Mouse (Mus musculus) left cerebral cortex, postnatal 14 days (tissue): ENCODE results near the gene Ccr8. TPM values are rescaled to one million over a fixed set of nuclear protein-coding genes. Genes with fewer than 3 reads are reported as not detected.

Experiments
- DNase-seq, 2 experiments: peaks; one replicate each; pipeline ENCODE4 v3.0.0; 2021 to 2022; ENCODE audit warnings: low spot score in 2 of 2, mixed read lengths in 1 of 2
- intact Hi-C: fragments of 180-260 bp; cut with DNase I; formaldehyde crosslinking; loops from one replicate; pipeline ENCODE4 v1.15.1; 2025
- long read RNA-seq, 2 experiments: library from polyadenylated mRNA; stranded (forward); transcript quantifications; one replicate each; pipeline ENCODE4 v2.0.0; 2021
- total RNA-seq, 2 experiments: library from RNA; stranded (reverse); gene quantifications; 2 replicates each; pipeline ENCODE4 v1.2.3; 2021

Ccr8 gene
- not detected for total RNA-seq
- long read RNA-seq, experiment 1 = 0 reads
- long read RNA-seq, experiment 2 = 0 reads

DNA sequence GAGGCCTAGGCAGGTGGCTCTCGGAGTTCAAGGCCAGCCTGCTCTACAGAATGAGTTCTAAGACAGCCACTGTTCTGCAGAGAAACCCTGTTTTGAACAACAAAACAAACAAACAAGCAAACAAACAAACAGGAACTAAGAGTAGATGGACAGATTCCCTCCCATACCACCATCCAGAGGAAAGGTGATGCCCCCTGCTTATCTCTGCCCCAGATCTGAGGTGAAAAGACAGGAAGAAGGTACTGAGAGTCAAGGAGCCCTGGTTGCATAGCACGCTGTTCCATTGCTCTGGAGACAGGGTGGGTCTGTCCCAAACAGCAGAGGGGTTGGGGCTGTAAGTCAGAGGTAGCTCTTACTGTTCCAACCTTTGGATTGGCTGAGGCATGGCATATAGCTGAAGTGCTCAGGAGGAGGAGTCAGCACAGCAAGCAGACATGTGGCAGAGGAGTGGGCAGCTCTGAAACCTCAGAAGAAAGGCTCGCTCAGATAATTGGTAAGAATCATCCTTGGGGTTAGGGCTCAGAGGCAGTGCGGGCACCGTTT is at the start of gene Ccr8:
Gene Ccr8 (plus strand): TSS at position 419 of the 543 bp plus-strand sequence.
- intact Hi-C loops = no loop called here
- DNase-seq = no peak

DNA sequence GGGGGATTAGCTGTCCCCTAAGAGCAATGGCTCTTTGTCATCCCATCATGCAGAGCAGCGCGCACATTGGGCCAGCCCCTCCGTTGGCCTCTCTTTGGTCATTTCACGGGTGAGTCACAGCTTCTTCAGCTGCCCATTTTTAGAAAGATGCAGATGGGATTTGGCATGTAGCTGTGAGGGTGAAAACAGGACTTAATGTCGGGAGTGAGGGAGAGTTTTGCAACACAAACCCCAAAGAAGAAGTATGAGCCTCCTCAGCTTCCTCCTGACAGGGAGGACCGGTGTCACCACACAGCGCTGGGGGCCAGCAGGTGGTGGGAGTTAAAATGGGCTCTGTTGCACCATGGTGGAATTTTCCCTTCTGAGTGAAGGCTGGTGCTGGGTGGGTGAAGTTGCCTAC is 48.8 kb upstream of the Ccr8 start:
- intact Hi-C loops = no loop called here
- DNase-seq = no peak

DNA sequence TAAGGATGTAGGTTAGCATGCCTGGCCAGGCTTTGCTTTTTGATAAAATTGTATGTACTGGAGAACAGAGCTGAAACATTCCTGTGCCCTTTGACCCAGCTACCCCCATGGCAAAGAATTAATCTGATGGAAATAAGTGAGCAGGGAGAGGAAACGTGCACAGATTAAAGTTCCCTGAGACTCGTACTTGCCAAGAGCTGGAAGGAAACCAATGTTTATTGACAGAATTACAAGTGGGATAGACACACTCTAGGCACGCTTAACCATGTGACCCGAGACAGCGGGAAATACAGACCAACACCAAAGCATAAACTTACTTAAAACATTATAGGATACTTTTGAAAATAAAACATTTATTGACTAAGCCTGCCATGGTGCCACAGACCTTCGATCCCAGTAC is 43.4 kb upstream of the Ccr8 start:
- DNase-seq = no peak
- intact Hi-C loops = no loop called here

DNA sequence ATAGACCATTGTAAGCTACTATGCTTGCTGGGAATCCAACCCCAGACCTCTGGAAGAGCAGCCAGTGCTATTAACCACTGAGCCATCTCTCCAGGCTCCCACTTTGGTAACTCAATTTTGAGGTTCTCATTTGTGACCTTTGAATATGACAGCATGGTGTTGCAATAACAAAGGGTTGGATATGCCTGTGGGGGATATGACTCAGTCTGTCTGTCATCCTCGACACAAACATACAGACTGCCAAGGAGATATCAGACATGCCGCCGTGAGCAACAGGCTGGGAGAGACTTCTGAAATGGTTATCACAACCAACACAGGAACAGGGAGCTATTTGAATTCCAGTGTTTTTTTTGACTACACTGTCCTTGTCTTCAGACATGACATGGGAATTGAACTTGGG is 42.5 kb upstream of the Ccr8 start:
- intact Hi-C loops = loop anchor here (1.0 kb wide), 1 partner anchor 15 kb away; no protein-coding TSS in a partner anchor
- no peak for DNase-seq

DNA sequence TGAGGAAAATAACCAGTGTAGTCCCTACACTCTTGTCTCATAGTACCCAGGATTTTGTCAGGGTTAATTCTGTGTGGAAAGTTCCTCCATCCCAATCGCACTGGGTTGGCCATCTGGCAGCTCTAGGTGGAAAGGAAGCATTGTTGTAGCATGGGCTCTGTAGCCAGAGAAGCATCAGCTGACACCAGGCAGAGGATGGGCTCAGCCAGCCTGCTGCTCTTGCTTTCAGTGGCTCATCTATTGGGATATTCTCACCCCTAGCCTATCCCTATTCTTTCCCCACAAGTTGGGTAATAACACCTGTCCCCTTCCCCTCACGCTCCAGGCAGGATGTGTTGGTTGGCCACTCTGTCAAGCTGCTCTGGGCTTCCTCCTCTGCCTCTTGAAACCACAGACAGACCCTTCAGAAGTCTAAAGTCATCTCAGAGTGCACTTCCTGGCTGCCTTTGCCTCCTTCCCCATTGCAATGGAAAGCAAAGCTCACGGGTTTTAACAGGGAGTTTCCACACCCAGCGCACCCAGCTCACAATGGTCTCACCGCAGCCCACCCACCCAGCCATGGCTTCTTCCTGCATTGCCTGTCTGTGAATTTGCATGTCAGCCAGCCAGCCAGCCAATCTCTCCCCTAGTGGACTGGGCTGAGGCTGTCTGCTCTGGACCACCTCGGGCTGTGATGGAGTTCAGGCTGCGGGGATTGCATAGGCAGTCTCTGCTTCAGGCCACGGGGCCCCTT is 37.2 kb upstream of the Ccr8 start:
- DNase-seq = peak; percentile 33 to 35
- intact Hi-C loops = no loop called here

DNA sequence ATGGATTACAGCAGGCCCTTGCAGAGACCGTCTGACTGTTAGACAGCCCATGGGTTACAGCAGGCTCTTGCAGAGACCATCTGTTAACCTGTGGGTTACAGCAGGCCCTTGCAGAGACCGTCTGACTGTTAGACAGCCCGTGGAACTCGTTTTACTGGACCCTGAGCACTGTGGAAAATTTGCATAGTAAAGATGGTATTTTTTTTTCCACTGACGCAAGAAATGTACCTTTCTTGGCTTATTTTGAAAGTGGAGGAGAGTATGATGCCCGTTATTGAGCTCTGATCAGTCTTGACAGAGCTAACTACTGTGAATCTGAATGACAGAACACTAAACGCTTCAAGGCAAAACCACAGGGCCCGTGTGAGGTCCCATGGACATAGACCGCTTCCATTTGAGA is 35.7 kb upstream of the Ccr8 start:
- DNase-seq = no peak
- intact Hi-C loops = no loop called here

DNA sequence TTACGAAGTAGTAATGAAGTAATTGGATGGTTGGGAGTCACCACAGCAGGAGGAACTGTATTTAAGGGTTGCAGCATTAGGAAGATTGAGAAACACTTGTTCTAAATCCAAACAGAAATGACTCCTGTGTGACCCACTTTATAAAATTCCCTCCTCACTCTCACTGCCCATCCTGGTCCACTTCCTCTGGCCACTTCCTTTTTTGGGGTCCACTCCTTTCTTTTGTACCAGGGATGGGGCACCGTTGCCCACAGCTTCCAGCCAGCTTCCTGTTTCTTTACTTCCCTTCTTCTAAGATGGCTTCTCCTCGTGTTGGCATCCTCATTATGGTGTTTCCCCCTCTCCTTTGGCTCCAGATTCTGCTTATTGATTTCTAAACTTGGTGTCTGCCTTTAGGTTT is 33.2 kb upstream of the Ccr8 start:
- peak in 1 of 2 experiments; percentile 31 for DNase-seq

DNA sequence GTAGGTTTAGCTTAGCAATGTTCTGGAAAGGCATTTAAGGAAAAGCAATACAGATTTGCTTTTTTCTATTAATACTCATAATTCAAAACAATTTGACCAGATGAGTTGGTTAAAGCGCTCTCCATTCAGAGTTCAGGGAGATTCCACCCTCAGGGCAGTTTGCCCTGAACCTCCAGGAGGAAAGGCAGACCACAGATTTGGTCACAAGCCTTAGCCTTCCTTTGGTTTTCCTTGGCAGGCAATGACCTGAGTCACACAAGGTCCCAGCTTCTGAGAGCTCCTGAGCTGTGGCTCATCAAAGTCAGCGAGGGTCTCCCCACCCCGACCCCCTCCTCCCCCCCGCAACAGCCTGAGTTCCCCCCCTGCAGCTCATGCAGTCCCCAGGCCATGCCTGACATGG is 27.6 kb upstream of the Ccr8 start:
- intact Hi-C loops = loop anchor here (1.0 kb wide), 1 partner anchor 15 kb away; no protein-coding TSS in a partner anchor
- no peak for DNase-seq

More for the DNA sequence above, 33.2 kb upstream of the Ccr8 start:
- intact Hi-C loops = no loop called here

DNA sequence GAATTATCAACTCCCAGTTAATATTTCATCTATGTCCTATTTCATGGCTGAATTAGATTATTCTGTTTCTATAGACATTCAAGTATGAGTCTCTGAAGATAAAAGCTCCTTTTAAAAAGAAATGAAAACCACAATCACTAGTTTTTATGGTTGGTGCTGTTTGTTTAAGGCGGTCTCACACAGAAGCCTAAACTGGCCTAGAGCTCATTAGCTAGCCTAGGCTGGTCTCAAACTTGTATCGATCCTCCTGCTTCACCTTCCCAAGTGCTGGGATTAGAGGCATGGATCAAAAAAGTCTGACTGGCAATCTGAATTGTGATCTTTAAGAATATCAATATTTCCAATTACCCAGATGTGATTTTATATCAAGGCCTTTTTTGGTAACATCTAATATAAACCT is 24.3 kb upstream of the Ccr8 start:
- no peak for DNase-seq

DNA sequence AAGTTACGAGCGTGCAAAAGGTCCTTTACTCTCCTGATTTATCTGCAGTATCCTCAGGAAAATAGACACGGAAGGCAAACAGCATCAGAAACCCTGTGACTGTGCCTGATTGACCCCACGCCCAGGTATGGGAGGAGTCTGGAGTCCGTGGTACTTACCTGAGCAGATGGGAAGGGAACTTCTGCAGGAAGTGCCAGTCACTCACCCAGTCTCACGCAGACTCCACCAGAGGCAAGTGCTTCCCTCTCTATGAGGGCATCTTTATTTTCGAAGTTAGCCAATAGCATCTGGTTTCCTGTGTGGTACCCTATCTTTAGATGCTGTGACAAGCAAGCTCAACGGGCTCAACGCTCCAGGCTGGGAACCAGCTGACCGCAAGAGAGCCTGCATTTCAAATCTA is 23.9 kb upstream of the Ccr8 start:
- peak; percentile 27 to 34 for DNase-seq
- intact Hi-C loops = no loop called here

More for the DNA sequence above, 24.3 kb upstream of the Ccr8 start:
- intact Hi-C loops = no loop called here

DNA sequence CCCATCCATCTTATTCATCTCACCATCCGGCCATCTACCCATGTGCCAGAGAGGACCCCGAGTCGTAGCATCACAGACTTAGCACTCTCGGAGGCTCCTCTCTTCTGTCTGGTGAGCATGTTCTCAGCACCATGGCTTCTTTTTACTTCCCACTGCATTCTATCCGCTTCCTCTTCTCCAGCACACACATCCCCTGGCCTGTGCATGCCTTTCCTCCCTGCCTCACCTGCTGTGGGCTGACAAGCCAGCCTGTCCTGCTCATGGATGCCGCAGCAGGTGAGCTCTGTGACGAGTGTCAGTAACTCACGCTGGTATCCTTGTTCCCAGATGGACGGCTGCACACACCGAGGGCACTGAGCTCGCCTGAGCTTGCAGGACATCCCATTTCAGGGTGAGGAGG is 22.1 kb upstream of the Ccr8 start, which contains the start of gene Cx3cr1:
Gene Cx3cr1 (minus strand): TSS at position 101 of the 400 bp plus-strand sequence.
- no peak for DNase-seq
- intact Hi-C loops = no loop called here

DNA sequence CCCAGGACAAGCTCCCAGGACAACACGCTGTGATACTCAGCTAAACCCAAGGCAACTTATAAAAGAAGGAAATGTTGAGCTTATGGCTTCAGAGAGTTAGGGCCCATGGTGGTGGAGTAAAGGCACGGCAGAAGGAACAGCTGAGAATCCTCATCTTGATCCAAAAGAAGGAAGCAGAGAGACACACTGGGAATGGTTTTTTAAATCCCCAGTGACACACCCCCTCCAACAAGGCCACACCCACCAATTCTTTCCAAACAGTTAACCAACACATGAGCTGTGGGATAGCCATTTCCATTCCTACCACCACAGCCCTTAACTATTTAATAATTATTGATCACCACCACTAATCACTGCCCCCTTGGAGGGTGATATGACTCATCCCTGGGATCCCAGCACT is 20.7 kb upstream of the Ccr8 start:
- intact Hi-C loops = no loop called here
- DNase-seq = no peak

DNA sequence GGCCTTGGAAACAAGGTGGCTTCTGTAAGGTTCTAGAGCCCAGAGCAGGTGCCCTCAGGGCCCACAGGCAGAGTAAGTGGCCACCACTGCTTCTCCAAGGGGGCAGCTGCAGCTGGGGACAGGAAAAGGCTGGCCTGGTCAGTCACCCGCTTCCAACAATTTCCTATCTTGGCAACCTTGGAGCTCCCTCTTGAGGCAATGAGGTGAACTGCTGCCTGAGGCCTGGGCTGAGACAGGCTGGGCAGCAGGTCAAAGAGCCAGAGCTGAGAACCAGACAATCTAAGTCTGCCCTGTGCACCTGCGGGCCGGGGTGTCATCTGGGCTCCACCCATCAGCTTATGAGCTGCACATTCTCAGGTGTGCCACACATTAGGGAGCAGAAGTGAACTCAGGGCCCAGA is 18.7 kb upstream of the Ccr8 start:
- DNase-seq = peak; percentile 75 to 82
- intact Hi-C loops = loop anchor here (2.0 kb wide), 1 partner anchor 52 kb away; no protein-coding TSS in a partner anchor

DNA sequence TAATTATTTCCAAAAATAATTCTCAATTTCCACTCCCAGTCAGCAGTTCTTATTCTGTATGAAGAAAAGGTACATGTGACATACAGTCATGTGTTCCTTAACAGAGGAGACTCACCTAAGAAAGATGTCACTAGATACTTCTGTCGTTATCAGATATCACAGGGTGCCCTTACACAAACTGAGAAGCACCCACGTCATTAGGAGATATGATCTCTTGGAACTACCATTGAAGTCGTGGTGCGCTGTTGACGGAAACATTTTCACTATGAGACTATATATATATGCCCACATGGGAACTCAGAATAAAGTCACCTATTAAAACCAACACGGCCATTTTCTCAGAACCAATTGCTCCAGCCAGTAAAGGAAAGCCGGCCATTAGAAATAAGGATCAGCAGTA is 17.4 kb upstream of the Ccr8 start:
- no peak for DNase-seq
- intact Hi-C loops = no loop called here

DNA sequence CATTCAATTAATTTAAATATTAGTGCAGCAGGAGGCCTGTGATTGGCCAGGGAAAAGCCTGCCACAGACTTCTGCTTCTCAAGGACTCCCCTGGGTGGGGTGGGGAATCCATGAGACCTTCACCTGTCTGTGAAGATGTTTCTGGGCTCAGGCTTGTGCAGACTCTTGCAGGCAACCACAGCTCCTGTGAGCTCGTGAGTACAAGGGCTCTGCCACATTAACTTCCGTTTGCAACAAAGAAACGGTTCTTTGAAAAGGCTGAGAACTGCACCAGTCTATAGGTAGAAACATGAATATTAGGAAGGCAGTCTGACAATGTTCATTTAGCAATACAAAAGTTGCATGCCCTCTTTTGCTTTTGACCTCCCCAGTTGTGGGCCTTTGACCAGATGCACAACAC is 13.7 kb upstream of the Ccr8 start:
- no peak for DNase-seq
- intact Hi-C loops = no loop called here

DNA sequence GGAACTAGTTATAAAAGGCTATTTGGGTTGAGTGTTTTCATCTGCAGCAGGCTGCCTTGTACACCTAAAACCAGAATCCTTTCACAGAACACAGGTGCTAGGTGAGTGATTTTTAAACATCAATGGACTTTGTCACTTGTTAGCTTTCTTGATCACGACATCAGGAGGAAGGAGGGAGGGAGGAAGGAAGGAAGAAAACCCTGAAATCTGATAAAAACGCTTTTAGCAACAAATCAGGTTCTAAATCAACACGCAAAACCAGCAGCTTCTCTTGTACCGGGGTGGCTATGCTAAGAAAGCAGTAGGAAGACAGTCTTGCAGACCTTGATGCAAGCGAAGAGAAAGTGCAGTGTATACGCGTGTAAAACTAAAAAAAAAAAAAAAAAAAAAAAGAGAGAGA is 12.0 kb upstream of the Ccr8 start:
- intact Hi-C loops = no loop called here
- no peak for DNase-seq

DNA sequence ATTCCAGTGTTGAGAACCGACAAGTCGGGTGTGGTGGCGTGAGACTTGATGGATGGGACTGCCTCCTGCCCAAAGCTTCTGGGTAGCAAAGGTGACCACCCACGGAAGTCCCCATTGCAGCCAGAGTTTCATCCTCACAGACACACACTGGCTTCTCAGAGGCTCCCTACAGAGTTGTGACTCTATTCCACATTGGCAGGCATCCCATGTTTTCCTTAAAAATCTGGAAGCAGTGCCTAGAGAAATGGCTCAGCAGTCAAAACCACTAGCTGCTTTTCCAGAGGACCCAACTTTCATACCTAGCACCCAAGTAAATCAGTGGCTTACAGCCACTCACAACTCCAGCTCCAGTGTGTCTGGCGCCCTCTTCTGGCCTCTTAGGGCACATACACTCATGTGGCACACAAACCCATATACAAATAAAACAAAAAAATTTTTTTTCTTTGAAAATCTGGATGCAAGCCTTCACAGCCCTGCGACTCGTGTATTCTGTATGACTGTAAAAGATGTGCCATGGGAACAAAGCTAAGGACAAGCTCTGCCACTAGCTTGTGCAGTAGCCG is 11.3 kb upstream of the Ccr8 start:
- peak; percentile 60 to 61 for DNase-seq
- intact Hi-C loops = no loop called here

DNA sequence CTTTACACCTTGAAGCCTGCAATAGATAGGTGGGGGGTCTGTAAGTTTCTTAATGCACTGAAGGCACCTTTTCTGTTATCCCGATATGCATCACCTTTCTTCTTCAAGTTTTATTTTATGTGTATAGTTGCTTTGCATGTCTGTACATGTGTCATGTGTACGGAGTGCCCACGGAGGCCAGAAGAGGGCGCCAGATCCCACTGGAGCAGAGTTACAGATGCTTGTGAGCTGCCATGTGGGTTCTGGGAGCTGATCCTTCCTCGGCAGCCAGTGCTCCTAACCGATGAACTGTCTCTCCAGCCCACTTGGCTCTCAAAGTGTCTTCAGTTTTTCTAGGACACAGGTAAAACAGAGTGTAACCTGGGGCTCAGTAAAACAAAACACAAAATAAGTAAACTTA is 10.7 kb upstream of the Ccr8 start:
- DNase-seq = peak in 1 of 2 experiments; percentile 23
- intact Hi-C loops = no loop called here

DNA sequence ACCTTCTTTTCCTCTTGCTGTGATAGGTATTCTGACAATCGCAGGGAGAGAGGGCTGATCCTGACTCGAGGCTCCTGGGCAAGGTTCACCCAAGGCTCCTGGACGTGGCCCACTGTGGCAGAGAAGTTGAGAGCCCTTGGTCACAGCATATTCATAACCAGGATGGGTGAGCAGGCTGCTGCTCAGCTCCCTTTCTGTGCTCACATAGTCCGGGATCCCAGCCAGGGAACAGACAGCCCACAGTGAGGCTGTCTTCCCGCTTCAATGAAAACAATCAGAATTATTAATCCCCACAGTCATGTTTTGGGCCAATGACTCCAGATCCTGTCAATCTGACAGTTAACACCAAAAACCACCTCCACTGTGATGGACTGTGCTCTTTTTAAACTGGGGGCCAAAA is 9.9 kb upstream of the Ccr8 start:
- peak; percentile 30 to 31 for DNase-seq
- intact Hi-C loops = no loop called here

DNA sequence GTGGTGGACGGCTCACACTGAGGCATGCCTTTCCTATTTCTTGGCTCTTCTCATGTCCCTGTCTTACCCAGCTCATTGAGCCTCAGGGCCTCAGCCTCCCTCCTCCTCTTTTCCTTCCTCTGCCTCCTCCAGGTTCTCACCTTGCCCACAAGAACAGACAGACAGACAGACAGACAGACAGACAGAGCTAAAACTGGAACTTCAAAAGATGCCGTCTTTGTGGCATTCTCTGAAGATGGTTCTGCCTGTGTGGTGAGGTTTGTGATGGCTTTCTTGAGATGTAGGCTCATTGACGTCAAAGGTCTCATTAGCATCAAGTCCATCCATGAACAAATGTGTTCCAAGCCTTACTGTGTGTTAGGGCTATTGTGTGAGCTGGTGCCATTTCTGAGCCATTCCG is 9.2 kb upstream of the Ccr8 start:
- intact Hi-C loops = no loop called here
- no peak for DNase-seq
